Mouse (Mus musculus) embryonic stem cell, embryonic (primary cell): ENCODE measurements around the gene Mpzl1.

Experiments used
- CTCF ChIA-PET, 4 experiments: fragments of 300-600 bp in 2 of 4; fragments of 350-600 bp in 2 of 4; sonication (Branson Sonifier 250); formaldehyde crosslinking; loops; one replicate each; lab custom pipeline; 2022; ENCODE audit warnings: inconsistent platforms in 2 of 4; lab: Charles Lee
- POLR2A ChIA-PET, 4 experiments: fragments of 300-600 bp in 2 of 4; fragments of 350-600 bp in 2 of 4; sonication (Branson Sonifier 250); formaldehyde crosslinking; loops; one replicate each; lab custom pipeline; 2022; ENCODE audit warnings: antibody characterized with exemption in 4 of 4, inconsistent platforms in 1 of 4; lab: Charles Lee

Gene Mpzl1

DNA sequence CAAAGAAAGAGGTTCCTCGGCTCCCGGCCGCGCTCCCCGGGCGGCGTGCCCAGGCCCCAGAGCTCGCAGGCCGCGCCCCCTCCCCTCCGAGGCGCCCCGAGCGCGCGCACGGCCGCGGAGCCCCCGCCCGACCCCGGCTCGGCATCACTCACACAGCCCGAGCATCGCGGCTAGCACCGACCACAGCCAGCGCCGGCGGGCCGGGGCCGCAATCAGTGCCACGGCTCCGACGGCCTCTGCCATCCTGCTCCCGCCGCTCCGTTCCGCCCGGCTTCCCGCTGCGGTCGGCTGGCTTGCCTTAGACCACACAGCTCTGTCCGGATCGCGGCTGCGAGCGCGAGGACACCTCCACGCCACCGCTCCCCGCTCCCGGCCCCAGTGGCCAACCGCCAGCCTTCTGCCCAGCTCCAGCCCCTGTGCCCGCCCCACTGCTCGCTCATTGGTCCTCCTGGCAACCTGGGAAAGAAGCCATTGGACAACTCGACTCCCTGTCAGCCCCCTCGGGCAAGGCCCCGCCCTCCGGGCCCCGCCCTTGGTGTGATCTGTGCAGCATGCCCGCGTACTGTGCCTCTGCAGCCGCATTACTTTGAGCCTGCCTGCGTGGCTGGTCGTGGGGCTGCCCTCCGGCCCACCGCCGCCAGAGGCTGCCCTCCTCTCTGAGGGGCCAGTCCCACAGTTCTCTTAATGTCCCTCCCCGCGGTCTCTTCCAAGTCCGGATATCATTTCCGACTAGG, at the start of gene Mpzl1:
TSS of gene Mpzl1 (minus strand) at position 388 of the 734 bp plus-strand sequence.
- ChIA-PET CTCF (interaction anchor here in 1 of 4 experiments (0.6 to 1.1 kb wide), 5 partner anchors 11 to 368 kb away, joined by 3 to 4 read pairs (median 4); partner anchors contain the start of gene Pou2f1), POLR2A (interaction anchor here (0.6 to 5.9 kb wide), 68 partner anchors 8 to 1366 kb away, joined by 3 to 125 read pairs (median 4); partner anchors contain the start of genes Dcaf6 (in 3 of the 4), Mpc2 (in 3 of the 4), Tiprl (in 2 of the 4) and Atp1b1 (in 1 of the 4))

DNA sequence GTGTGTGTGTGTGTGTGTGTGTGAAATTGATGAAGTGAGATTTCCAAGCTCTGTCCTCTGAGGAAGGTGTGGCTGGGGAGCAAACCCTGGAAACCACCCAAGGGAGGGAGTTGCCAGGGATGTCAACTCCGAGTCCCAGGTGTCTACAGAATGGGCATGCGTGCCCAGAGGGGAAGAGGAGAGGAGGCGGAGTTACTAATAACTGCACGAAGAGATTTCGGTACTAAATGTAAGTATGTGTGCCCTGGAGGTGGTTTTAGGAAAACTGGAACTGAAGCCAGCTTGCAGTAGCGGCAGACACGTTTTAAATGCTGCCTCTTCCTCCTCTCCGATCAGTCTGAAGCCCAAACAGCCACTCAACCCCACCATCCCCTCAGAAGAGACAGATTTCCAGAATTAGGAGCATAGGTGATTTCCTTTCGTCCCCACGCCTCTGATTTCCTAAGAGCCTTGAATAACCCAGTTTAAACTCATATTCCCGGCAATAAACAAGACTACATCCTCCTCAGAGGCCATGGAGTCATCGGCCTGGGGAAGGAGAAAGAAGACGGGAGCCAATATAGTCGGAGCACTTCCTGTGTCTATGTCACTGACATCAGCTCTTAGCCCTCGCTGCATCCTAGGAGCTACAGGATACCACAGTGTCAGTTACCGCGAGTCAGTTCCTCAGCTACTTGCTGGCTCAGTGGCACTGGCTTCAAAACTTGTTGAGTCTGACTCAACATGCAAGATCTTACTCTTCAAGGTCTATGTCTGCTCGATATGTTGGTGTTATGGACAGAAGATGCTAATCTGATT, 47.9 kb upstream of the Mpzl1 start:
- POLR2A ChIA-PET, result interaction anchor here in 1 of 4 experiments (0.6 kb wide), 1 partner anchor 467 kb away, joined by 3 read pairs; no protein-coding TSS in a partner anchor
- CTCF ChIA-PET, result interaction anchor here in 3 of 4 experiments (0.5 to 1.7 kb wide), 4 partner anchors 8 to 323 kb away, joined by 3 to 5 read pairs (median 4); no protein-coding TSS in a partner anchor

DNA sequence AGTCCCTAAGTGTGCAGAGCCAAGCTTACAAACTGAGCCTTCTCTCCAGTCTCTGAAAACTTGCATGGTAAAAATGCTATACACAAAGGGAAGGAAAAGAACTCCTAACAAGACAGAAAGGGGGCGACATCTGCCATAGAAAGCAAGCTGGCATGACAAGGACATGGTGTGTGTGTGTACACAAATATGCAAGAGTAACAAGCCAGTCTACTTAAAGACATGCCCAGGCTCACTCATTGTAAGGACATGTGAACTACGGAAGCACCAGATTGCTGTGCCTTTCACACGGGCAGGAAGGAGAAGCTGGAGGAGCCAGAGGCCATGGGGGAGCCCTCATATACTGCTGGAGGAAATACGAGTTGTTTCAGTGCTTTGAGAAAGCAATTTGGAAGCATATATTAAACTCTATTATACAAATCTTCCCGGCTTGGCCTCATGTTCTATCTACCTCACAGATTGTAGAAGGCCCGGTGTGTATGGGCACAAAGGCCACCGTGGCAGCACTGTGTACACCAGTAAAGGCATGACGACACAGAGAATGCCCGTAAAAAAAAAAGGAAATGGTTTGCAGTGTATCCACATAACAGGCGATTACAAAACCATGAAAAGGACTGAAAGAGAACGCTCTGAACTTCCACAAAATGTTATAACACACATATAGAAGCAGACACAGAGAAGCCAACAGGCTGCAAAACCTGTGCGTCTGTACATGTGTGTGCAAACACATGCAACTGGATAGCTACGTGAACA, 46.9 kb upstream of the Mpzl1 start:
- ChIA-PET POLR2A (interaction anchor here in 1 of 4 experiments (0.8 kb wide), 1 partner anchor 20 kb away, joined by 3 read pairs; no protein-coding TSS in a partner anchor), CTCF (interaction anchor here in 3 of 4 experiments (0.6 to 1.7 kb wide), 6 partner anchors 9 to 56 kb away, joined by 3 to 5 read pairs (median 3); partner anchors contain the start of gene Rcsd1 (in 1 of the 3))

DNA sequence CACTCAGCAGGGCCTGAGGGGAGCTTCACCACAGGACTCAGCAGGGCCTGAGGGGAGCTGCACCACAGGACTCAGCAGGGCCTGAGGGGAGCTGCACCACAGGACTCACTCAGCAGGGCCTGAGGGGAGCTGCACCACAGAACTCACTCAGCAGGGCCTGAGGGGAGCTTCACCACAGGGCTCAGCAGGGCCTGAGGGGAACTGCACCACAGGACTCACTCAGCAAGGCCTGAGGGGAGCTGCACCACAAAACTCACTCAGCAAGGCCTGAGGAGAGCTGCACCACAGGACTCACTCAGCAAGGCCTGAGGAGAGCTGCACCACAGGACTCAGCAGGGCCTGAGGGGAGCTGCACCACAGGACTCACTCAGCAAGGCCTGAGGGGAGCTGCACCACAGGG, 45.7 kb upstream of the Mpzl1 start:
- POLR2A ChIA-PET, result interaction anchor here in 1 of 4 experiments (1.1 kb wide), 1 partner anchor 16 kb away, joined by 3 read pairs; no protein-coding TSS in a partner anchor
- CTCF ChIA-PET, result interaction anchor here (0.6 to 1.5 kb wide), 7 partner anchors 10 to 102 kb away, joined by 3 to 5 read pairs (median 4); partner anchors contain the start of gene Creg1 (in 1 of the 4)

DNA sequence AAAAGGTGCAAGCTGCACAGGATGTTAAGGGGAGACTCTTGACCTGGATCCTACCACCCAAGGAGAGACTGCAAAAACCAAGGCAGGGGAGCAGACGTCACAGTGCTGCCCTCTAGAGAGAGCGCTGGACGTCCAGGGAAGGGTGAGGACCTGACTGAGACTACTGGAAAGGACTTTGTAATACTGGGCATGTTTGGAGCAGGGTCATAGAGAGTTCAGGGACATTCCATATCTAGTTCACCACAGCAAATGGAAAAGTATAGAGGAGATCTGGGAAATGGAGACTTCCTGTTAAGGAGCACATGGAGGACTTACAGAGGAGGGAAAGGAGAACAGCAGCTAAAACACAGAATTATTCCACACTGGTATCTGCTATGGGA, 45.3 kb upstream of the Mpzl1 start:
- CTCF ChIA-PET, result interaction anchor here (0.6 to 1.5 kb wide), 8 partner anchors 10 to 103 kb away, joined by 3 to 5 read pairs (median 4); partner anchors contain the start of gene Creg1 (in 1 of the 4)
- POLR2A ChIA-PET, result interaction anchor here in 2 of 4 experiments (1.1 kb wide), 2 partner anchors 15 to 24 kb away, joined by 3 read pairs; no protein-coding TSS in a partner anchor

DNA sequence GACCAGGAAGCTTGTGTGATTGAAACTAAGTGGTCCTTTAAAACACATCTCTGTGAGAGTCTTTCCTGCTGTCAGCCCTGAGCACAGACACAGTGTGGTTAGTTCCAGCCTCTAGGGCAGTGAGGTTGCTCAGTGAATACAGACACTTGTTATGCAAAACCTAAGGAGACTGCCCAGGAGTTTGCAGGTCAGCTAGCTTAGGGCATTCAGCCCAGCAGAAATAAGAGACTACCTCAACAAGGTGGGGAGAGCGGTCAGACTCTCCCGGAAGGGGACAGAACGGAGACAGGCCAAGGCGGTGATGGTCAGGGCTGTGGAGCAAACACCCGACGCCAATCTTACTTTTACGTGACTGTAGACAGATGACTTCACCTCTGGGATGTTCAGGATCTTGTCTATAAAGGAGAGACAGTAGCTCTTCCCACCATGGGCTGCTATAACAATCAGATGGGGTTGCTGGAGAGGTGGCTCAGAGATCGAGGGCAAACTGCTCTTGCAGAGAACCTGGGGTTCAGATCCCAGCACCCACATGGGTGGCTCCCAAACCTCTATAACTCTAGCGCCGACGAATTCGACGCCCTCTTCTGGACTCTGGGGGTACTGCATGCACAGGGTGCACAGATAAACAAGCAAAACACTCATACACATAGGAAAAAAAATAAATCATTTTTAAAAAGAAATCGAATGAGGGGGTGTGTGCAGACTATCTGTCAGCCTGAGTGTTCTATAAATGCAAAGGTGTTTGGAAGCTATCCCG, 44.7 kb upstream of the Mpzl1 start:
- ChIA-PET POLR2A (interaction anchor here in 2 of 4 experiments (0.9 to 1.7 kb wide), 9 partner anchors 11 to 219 kb away, joined by 3 to 7 read pairs (median 3); partner anchors contain the start of genes Dcaf6 (in 1 of the 2), Mpc2 (in 1 of the 2) and Mpzl1 (in 1 of the 2)), CTCF (interaction anchor here (0.6 to 1.5 kb wide), 16 partner anchors 8 to 490 kb away, joined by 3 to 5 read pairs (median 3); partner anchors contain the start of gene Creg1 (in 1 of the 4))

DNA sequence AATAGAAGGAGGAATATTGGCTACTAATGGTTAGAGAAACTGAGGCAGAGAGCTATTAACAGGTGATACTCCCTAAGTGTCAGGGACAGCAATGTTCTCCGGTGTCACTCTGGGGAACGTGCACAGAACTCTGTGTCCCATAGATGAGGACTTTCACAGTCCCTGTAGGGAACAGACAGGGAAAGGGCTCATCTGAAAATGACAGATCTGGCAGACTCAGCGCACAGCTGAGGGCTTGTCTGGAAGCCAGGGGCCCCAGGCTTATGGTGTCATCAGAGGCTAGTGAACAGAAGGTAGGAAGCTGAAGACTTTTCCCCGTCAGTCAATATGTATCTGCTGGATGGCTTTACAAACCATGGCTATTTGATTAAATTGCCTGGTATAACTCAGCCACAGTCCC, 43.2 kb upstream of the Mpzl1 start:
- ChIA-PET CTCF (interaction anchor here in 3 of 4 experiments (0.5 to 1.4 kb wide), 4 partner anchors 9 to 103 kb away, joined by 3 to 5 read pairs (median 3); no protein-coding TSS in a partner anchor), POLR2A (interaction anchor here in 2 of 4 experiments (1.0 to 1.7 kb wide), 3 partner anchors 10 to 91 kb away, joined by 3 to 7 read pairs (median 4); partner anchors contain the start of gene Mpzl1 (in 1 of the 2))

DNA sequence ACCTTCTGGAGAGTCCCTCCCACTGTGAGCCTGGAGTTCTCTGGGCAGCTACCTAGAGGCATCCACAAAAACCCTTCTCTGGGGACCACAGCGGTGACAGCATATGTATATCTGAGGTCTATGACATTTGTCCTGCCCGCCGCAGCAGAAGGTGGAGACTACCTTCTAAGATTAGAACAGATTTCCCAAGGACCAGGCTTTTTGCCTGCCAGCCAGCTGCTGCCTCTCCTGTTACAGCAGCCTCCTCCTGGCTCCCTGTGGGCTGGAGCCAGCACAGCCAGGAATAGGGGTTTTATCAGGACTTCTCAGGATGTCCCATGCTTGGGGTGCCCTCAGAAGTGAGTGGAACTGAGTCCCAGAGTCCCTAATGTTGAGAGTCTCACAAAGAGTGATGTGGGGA, 42.7 kb upstream of the Mpzl1 start:
- ChIA-PET POLR2A (no interaction called here), CTCF (no interaction called here)

DNA sequence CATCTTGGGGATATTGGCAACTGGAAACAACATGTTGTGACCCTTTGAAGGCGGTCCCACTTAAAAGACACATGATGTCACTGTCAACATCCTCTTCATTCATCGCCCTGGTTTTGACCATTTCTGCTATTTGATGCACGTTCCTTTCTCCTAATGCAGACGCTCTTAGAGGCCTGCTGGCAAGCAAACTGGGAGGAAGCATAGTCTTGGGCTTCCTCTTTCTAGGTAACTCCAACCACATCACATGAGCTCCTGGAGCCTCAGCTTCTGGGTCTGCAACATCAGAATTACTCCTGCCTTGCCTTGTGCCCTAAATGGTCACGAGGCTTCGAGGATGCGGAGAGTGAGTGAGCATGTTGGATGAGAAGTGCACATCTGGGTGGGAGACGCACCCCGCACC, 40.8 kb upstream of the Mpzl1 start:
- CTCF ChIA-PET, result no interaction called here
- POLR2A ChIA-PET, result interaction anchor here in 1 of 4 experiments (0.9 kb wide), 1 partner anchor 18 kb away, joined by 3 read pairs; no protein-coding TSS in a partner anchor

DNA sequence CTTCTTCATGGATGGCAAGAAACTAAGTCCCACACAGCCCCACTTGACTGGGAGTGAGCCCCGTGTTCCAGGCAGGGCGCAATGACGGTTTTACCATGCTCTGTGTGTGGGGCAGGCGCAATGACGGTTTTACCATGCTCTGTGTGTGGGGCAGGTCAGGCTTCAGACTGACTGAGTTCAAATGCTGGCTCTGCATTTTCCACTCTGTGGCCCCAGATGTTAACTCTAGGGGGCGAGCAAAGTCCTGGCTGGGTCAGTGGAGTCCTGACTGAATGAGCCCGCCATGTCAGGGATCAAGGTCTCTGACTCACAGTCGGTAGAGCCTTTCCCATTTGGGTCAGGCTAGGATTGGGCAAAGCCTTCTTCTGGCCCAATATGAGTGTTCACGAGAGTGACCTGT, 38.0 kb upstream of the Mpzl1 start:
- ChIA-PET POLR2A (interaction anchor here in 1 of 4 experiments (0.6 to 1.0 kb wide), 2 partner anchors 10 to 16 kb away, joined by 3 read pairs; no protein-coding TSS in a partner anchor), CTCF (interaction anchor here in 1 of 4 experiments (0.5 kb wide), 1 partner anchor 9 kb away, joined by 3 read pairs; no protein-coding TSS in a partner anchor)

DNA sequence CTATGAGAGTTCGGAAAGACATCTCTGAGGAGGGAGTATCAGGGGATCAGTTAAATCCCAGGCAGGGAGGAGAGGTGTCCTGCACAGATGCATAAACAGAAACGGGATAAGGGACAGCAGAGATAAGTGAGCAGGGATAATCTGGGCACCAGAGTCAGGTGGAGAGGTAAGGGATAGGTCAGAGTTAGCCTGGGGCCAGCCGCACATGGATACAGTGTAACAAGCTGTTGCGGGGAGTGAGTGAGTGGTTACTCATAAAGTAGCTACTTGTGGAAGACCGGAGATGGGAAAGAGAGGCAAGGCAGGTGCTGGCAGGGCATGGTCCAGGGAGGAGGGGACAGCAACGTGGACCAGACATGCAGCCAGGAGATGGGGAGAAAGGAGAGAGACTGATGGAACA, 35.7 kb upstream of the Mpzl1 start:
- POLR2A ChIA-PET, result no interaction called here
- CTCF ChIA-PET, result interaction anchor here in 1 of 4 experiments (1.3 kb wide), 1 partner anchor 10 kb away, joined by 4 read pairs; no protein-coding TSS in a partner anchor

DNA sequence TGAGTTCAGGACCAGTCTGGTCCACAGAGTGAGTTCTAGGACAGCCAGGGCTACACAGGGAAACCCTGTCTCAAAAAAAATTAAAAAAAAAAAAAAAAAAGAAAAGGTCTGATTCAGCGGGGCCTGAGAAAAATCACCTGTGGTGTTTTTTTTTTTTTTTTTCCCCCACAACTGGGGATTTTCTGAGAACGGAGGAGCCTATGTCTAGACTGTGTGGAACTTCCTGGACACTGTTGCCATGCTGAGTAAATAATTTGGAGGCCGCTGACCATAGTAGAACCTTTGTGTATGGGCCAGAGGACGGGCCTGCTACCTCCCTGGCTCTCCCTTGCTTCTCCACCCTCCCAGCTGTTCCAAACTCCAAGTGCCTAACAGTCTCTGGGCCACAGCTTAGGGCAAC, 34.6 kb upstream of the Mpzl1 start:
- ChIA-PET POLR2A (interaction anchor here in 1 of 4 experiments (0.8 to 1.6 kb wide), 2 partner anchors 18 to 27 kb away, joined by 3 to 5 read pairs; no protein-coding TSS in a partner anchor), CTCF (no interaction called here)

DNA sequence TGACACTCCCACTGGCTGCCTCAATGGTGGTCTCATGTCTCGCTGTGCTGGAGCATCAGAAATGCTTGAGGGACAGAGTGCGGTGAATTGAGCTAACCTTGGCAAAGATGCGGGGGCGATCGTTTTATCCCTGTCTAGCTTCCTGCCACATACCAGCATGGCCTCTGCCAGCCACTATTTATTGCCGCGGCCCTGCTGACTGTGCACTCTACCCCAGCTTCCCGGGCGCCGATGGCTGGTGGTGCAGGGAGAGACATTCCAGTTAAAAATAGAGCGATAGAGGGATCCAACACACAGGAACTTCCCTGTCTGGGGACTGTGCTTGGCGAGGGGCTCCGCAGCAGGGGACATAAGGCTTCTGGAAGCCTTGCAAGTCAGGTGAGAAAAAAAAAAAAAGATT, 33.0 kb upstream of the Mpzl1 start:
- CTCF ChIA-PET, result interaction anchor here (0.5 to 2.1 kb wide), 7 partner anchors 13 to 715 kb away, joined by 3 to 7 read pairs (median 4); no protein-coding TSS in a partner anchor

DNA sequence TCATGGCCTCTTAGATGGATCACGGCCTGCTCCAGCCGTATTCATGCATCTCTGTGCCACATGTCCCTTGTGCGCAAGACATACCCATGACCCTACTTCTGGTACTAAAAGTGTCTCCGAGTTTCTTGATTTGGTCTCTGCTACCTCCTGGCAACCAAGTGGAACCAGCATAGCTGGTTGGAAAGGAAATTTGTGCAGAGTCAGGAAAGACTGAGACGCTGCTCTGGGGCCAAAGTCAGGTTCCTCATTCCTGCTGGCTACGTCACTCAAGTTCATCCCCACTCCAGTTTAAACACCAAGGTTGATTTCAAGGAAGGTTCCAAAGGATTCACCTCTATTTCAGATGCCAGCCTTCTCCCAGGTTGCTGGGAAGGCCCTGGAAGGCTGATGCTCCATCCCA, 32.6 kb upstream of the Mpzl1 start:
- ChIA-PET CTCF (interaction anchor here in 3 of 4 experiments (0.7 to 2.1 kb wide), 4 partner anchors 12 to 336 kb away, joined by 3 to 7 read pairs (median 4); no protein-coding TSS in a partner anchor), POLR2A (interaction anchor here in 2 of 4 experiments (0.6 to 1.7 kb wide), 7 partner anchors 10 to 281 kb away, joined by 3 to 7 read pairs (median 3); no protein-coding TSS in a partner anchor)

More for the DNA sequence above, 33.0 kb upstream of the Mpzl1 start:
- POLR2A ChIA-PET, result interaction anchor here in 3 of 4 experiments (0.6 to 1.7 kb wide), 9 partner anchors 10 to 107 kb away, joined by 3 to 7 read pairs (median 3); no protein-coding TSS in a partner anchor

DNA sequence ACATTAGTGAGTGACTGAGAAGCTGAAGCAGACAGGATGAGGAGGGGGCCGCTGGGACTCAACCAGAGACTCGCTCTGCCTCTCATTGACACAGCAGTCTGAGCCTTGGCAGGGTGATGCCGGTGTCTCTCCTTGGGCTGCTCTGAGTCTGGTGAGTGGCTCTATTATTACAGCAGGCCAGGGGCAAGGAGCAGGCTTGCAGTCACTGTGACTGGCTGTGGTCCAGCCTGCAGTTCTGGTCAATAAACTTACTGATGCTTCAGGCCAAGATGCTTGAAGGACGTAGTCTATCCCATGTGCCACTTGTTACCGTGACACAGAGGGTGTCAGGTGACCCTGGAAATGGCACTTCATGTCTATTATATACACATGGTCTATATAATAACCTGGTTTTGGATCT, 31.4 kb upstream of the Mpzl1 start:
- CTCF ChIA-PET, result interaction anchor here in 1 of 4 experiments (0.7 kb wide), 1 partner anchor 101 kb away, joined by 11 read pairs; no protein-coding TSS in a partner anchor
- POLR2A ChIA-PET, result interaction anchor here in 1 of 4 experiments (0.7 to 1.7 kb wide), 3 partner anchors 21 to 331 kb away, joined by 4 to 7 read pairs (median 4); no protein-coding TSS in a partner anchor

DNA sequence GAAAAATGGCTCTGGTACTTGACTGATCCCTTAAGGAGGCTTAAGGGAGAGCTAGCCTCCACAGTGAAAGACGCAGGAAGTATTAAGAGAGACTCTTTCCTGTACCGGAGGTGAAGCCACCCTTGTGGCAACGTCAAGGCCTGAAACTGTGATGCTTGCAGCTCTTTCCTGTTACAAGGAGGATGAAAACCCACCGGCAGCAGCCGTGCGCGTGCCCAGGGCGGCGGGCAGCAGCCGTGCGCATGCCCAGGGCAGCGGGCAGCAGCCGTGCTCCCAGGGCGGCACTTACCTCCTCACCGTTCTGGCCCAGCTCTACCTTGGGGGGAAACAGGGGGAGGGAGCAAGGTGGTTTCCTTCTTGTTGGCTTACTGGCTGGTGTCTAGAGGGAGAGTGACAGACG, 28.9 kb upstream of the Mpzl1 start:
- ChIA-PET POLR2A (interaction anchor here in 2 of 4 experiments (0.6 to 1.7 kb wide), 8 partner anchors 8 to 475 kb away, joined by 3 to 5 read pairs (median 4); no protein-coding TSS in a partner anchor), CTCF (interaction anchor here in 3 of 4 experiments (0.6 to 1.9 kb wide), 6 partner anchors 8 to 340 kb away, joined by 3 to 11 read pairs (median 4); partner anchors contain the start of gene Pou2f1 (in 1 of the 3))
